Mouse (Mus musculus): ENCODE measurements around the gene Msx2.

- TF ChIP-seq POLR2A (IDR thresholded peaks at IDR 0.05; ENCODE audit: borderline replicate concordance, low read depth, low read length) (no peak), CTCF (IDR thresholded peaks at IDR 0.05; ENCODE audit: low read depth, low read length) (no peak)
Observed at GRCm38 (mm10) chr13:53474491-53474890, 1.6 kb upstream of the Msx2 start.

Measured in bone marrow macrophage, adult 2 months (primary cell).